Mouse (Mus musculus): ENCODE results near the gene Gkn2. TPM values are rescaled to one million over a fixed set of nuclear protein-coding genes. Genes with fewer than 3 reads are reported as not detected.

Gene Gkn2
- total RNA-seq (2021) = not detected

- DNase-seq = no peak
These were observed at the start of gene Gkn2 for GRCm38 (mm10) chr6:87373057-87373456. TSS of gene Gkn2 (plus strand) at chr6:87373357.

- peak; percentile 62 for DNase-seq
These were observed 49.8 kb upstream of the Gkn2 start for GRCm38 (mm10) chr6:87323381-87323780.

- DNase-seq = no peak
These were observed 46.2 kb upstream of the Gkn2 start for GRCm38 (mm10) chr6:87326932-87327331.

- DNase-seq = peak; percentile 23
These were observed 44.6 kb upstream of the Gkn2 start for GRCm38 (mm10) chr6:87328265-87329173.

GRCm38 (mm10) chr6:87332380-87332779 is 40.8 kb upstream of the Gkn2 start:
- DNase-seq = no peak

GRCm38 (mm10) chr6:87334361-87335090 is 38.6 kb upstream of the Gkn2 start:
- DNase-seq = peak; percentile 33

- DNase-seq = peak; percentile 64
These were observed 37.8 kb upstream of the Gkn2 start, which contains the start of gene Antxr1 for GRCm38 (mm10) chr6:87335091-87335934. TSS of gene Antxr1 (minus strand) at chr6:87335821.

GRCm38 (mm10) chr6:87335935-87336295 is 37.2 kb upstream of the Gkn2 start:
- no peak for DNase-seq

GRCm38 (mm10) chr6:87350829-87351228 is 22.3 kb upstream of the Gkn2 start, which contains the start of gene Gkn1:
TSS of gene Gkn1 (minus strand) at chr6:87350942.
- DNase-seq = no peak

GRCm38 (mm10) chr6:87354441-87354840 is 18.7 kb upstream of the Gkn2 start:
- DNase-seq = no peak

GRCm38 (mm10) chr6:87369223-87369622 is 3.9 kb upstream of the Gkn2 start:
- DNase-seq = no peak

- DNase-seq = peak; percentile 18
These were observed 11.0 kb downstream of the Gkn2 start for GRCm38 (mm10) chr6:87383926-87384691.

- DNase-seq = no peak
These were observed 11.6 kb downstream of the Gkn2 start for GRCm38 (mm10) chr6:87384761-87385160.

- DNase-seq = peak; percentile 79
These were observed 13.0 kb downstream of the Gkn2 start for GRCm38 (mm10) chr6:87386203-87386602.

GRCm38 (mm10) chr6:87386681-87387080 is 13.5 kb downstream of the Gkn2 start:
- DNase-seq = no peak

GRCm38 (mm10) chr6:87388877-87389276 is 15.7 kb downstream of the Gkn2 start, which contains the start of gene Gkn3:
TSS of gene Gkn3 (minus strand) at chr6:87388935.
- no peak for DNase-seq

GRCm38 (mm10) chr6:87389455-87389989 is 16.4 kb downstream of the Gkn2 start:
- no peak for DNase-seq

GRCm38 (mm10) chr6:87393466-87394205 is 20.5 kb downstream of the Gkn2 start:
- no peak for DNase-seq

- no peak for DNase-seq
These were observed 21.6 kb downstream of the Gkn2 start for GRCm38 (mm10) chr6:87394783-87395182.

GRCm38 (mm10) chr6:87399137-87399536 is 26.0 kb downstream of the Gkn2 start:
- peak; percentile 83 for DNase-seq

Data from heart, postnatal 4 days (tissue).